10 mouse cellular contexts compared by ENCODE assay signal in the genomic region with DNA sequence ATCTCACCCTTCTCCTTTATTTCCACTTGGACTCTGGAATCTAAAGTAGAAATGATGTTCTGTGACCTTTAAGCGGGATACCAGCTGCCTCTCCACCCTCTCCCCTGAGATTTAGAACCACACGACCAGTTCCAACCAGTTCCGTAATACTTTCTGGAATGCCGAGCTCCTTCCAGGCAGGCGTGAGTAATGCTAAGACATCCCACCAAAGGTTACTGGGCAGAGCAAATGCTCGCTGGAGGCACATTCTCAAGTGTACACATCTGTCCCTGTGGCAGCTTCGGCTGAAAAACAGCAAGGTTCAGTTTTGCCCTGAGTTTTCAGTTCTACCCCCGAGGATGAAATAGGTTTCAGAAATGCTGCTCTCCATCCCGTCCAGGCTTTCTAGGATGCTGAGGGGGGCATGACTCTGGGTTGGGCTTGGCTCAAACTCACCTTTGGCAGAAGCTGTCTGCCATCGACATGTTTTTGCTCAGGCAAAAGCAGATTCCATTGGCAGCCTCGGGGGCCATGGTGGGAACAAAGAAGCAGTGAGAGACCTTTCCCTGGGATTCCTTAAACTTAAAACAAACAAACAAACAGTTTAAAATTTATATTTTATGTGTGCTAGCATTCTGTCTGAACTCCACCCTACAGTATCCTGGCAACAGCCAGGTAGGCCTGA. TPM values are rescaled to one million over a fixed set of nuclear protein-coding genes. Genes with fewer than 3 reads are reported as not detected.
DNase-seq lines count a peak whose midpoint lies in the region; ATAC-seq lines count a peak whose summit lies in the region.
"Had no signal": no experiment of that assay in that cellular context is flagged by ENCODE, and none has a peak within 500 bp of the region (broad histone marks: within the 10 kb centered on the region; RNA-seq: fewer than 3 reads in every experiment).

No protein-coding gene starts in this region.

- H3K9me3 ChIP-seq in hindbrain, embryonic 10.5 days: peaks cover 8% of the 10 kb centered on the region
- H3K9me3 ChIP-seq in hindbrain, embryonic 12.5 days (replicated peaks): peaks cover 7% of the 10 kb centered on the region; the same call in 1 of the 2 replicates
- no peaks in the 10 kb centered on the region for H3K9me3 ChIP-seq in embryonic facial prominence, embryonic 15.5 days (replicated peaks)
- H3K9me3 ChIP-seq in midbrain, embryonic 13.5 days: no peaks in the 10 kb centered on the region
- H3K9me3 ChIP-seq: liver, embryonic 13.5 days had no signal

- no peak overlapping the region for H3K9ac ChIP-seq in hindbrain, embryonic 12.5 days
- H3K9ac ChIP-seq in embryonic facial prominence, embryonic 15.5 days: no peak overlapping the region
- H3K9ac ChIP-seq in midbrain, embryonic 13.5 days (replicated peaks): no peak overlapping the region
- H3K9ac ChIP-seq: embryonic facial prominence, embryonic 12.5 days; liver, embryonic 13.5 days had no signal

- no peaks in the 10 kb centered on the region for H3K36me3 ChIP-seq in hindbrain, embryonic 10.5 days
- H3K36me3 ChIP-seq in hindbrain, embryonic 12.5 days: no peaks in the 10 kb centered on the region
- no peaks in the 10 kb centered on the region for H3K36me3 ChIP-seq in embryonic facial prominence, embryonic 15.5 days
- H3K36me3 ChIP-seq in midbrain, embryonic 13.5 days: no peaks in the 10 kb centered on the region
- H3K36me3 ChIP-seq: embryonic facial prominence, embryonic 12.5 days; liver, embryonic 13.5 days had no signal

- H3K4me1 ChIP-seq in hindbrain, embryonic 10.5 days (replicated peaks): peaks cover 26% of the 10 kb centered on the region
- H3K4me1 ChIP-seq in hindbrain, embryonic 12.5 days: no peaks in the 10 kb centered on the region
- H3K4me1 ChIP-seq in embryonic facial prominence, embryonic 15.5 days: peaks cover 32% of the 10 kb centered on the region
- H3K4me1 ChIP-seq in midbrain, embryonic 13.5 days (replicated peaks): no peaks in the 10 kb centered on the region
- H3K4me1 ChIP-seq: liver, embryonic 13.5 days had no signal

- WGBS in hindbrain, embryonic 10.5 days: 70% methylated on average over 11 of the region's 11 CpGs
- WGBS in hindbrain, embryonic 12.5 days: 61% methylated on average over 11 of the region's 11 CpGs
- WGBS in embryonic facial prominence, embryonic 15.5 days: 34% methylated on average over 11 of the region's 11 CpGs
- 70% methylated on average over 11 of the region's 11 CpGs for WGBS in midbrain, embryonic 13.5 days

- H3K4me2 ChIP-seq in hindbrain, embryonic 12.5 days (replicated peaks): no peak overlapping the region
- no peak overlapping the region for H3K4me2 ChIP-seq in embryonic facial prominence, embryonic 15.5 days (replicated peaks)
- no peak overlapping the region for H3K4me2 ChIP-seq in midbrain, embryonic 13.5 days (replicated peaks)
- H3K4me2 ChIP-seq: embryonic facial prominence, embryonic 12.5 days; liver, embryonic 13.5 days had no signal

- DNase-seq in hindbrain, embryonic 10.5 days (ENCODE audit: low spot score): no peak
- DNase-seq in heart, postnatal 4 days: peak; percentile 60
- DNase-seq in lung, postnatal 4 days: peak; percentile 51 to 61
- DNase-seq in frontal cortex, adult 2 months (ENCODE audit: extremely low spot score in 1 of 2, low spot score in 1 of 2): no peak
- no peak for DNase-seq in thymus, postnatal 0 days (ENCODE audit: low spot score)
- DNase-seq: liver, embryonic 13.5 days had no signal

- no peaks in the 10 kb centered on the region for H3K27me3 ChIP-seq in hindbrain, embryonic 10.5 days (ENCODE audit: insufficient read depth, poor library complexity, severe bottlenecking)
- no peaks in the 10 kb centered on the region for H3K27me3 ChIP-seq in hindbrain, embryonic 12.5 days
- no peaks in the 10 kb centered on the region for H3K27me3 ChIP-seq in embryonic facial prominence, embryonic 15.5 days
- no peaks in the 10 kb centered on the region for H3K27me3 ChIP-seq in midbrain, embryonic 13.5 days
- H3K27me3 ChIP-seq: embryonic facial prominence, embryonic 12.5 days; liver, embryonic 13.5 days had no signal

- peak overlapping the region; percentile 59; the same call in 1 of the 2 replicates for H3K27ac ChIP-seq in hindbrain, embryonic 10.5 days
- no peak overlapping the region for H3K27ac ChIP-seq in hindbrain, embryonic 12.5 days
- H3K27ac ChIP-seq in embryonic facial prominence, embryonic 15.5 days (replicated peaks): peak overlapping the region; percentile 8; the same call in 1 of the 2 replicates
- H3K27ac ChIP-seq in midbrain, embryonic 13.5 days: no peak overlapping the region
- H3K27ac ChIP-seq: embryonic facial prominence, embryonic 12.5 days; liver, embryonic 13.5 days had no signal

- no peak for ATAC-seq in hindbrain, embryonic 12.5 days (ENCODE audit: low FRiP score)
- no peak for ATAC-seq in embryonic facial prominence, embryonic 15.5 days (ENCODE audit: insufficient number of reproducible peaks, low FRiP score, low TSS enrichment, low read depth)
- no peak for ATAC-seq in midbrain, embryonic 13.5 days

- no peak overlapping the region for H3K4me3 ChIP-seq in hindbrain, embryonic 10.5 days
- no peak overlapping the region for H3K4me3 ChIP-seq in hindbrain, embryonic 12.5 days
- H3K4me3 ChIP-seq in embryonic facial prominence, embryonic 15.5 days (replicated peaks): no peak overlapping the region
- no peak overlapping the region for H3K4me3 ChIP-seq in midbrain, embryonic 13.5 days (replicated peaks)
- H3K4me3 ChIP-seq: embryonic facial prominence, embryonic 12.5 days; liver, embryonic 13.5 days had no signal

RNA-seq across cellular contexts. Expression of gene Medag, which starts 21.9 kb away (rescaled TPM):
- 0.37 and 0.61 TPM in 2 replicates for polyA plus RNA-seq in hindbrain, embryonic 10.5 days (2016; fragmentation: Nextera tagmentation; extraction: Ambion mirVana)
- 1.0 and 1.1 TPM in 2 replicates for polyA plus RNA-seq in hindbrain, embryonic 12.5 days (2016; fragmentation: Nextera tagmentation; extraction: Ambion mirVana)
- polyA plus RNA-seq in embryonic facial prominence, embryonic 15.5 days (2015; fragmentation: Nextera tagmentation; extraction: Ambion mirVana): 1.8 and 2.2 TPM in 2 replicates
- total RNA-seq in heart, postnatal 4 days (2021): 10 to 100 TPM; 14.8 to 14.9 TPM
- 1.9 and 2.3 TPM in 2 replicates for polyA plus RNA-seq in midbrain, embryonic 13.5 days (2015; fragmentation: Nextera tagmentation; extraction: Ambion mirVana)
- polyA plus RNA-seq in frontal cortex, adult 2 months (2012; rRNA removed): 10.9 and 11.9 TPM in 2 replicates
- polyA plus RNA-seq in thymus, postnatal 0 days (2015; fragmentation: Nextera tagmentation; extraction: Ambion mirVana): 1.3 and 2.0 TPM in 2 replicates

RNA-seq across cellular contexts. Expression of gene Tex26, which starts 49.8 kb away (rescaled TPM):
- 1.1 and 2.9 TPM in 2 replicates for polyA plus RNA-seq in hindbrain, embryonic 10.5 days (2016; fragmentation: Nextera tagmentation; extraction: Ambion mirVana)
- 1.1 and 1.2 TPM in 2 replicates for polyA plus RNA-seq in hindbrain, embryonic 12.5 days (2016; fragmentation: Nextera tagmentation; extraction: Ambion mirVana)
- polyA plus RNA-seq in embryonic facial prominence, embryonic 15.5 days (2015; fragmentation: Nextera tagmentation; extraction: Ambion mirVana): 1.4 and 1.7 TPM in 2 replicates
- total RNA-seq in heart, postnatal 4 days (2021): under 1 TPM in 1 of 2 experiments, not detected in 1; 0.60 TPM
- 2.3 and 2.5 TPM in 2 replicates for polyA plus RNA-seq in midbrain, embryonic 13.5 days (2015; fragmentation: Nextera tagmentation; extraction: Ambion mirVana)
- polyA plus RNA-seq in frontal cortex, adult 2 months (2012; rRNA removed): 0.67 and 0.78 TPM in 2 replicates
- polyA plus RNA-seq in thymus, postnatal 0 days (2015; fragmentation: Nextera tagmentation; extraction: Ambion mirVana): 0.44 and 0.91 TPM in 2 replicates

Comparison
In these comparisons a context has a peak if more than half of its experiments do, and no peak if none do; other contexts are left out.
1. H3K27ac ChIP-seq: peak in hindbrain, embryonic 10.5 days (single experiment) and embryonic facial prominence, embryonic 15.5 days (single experiment); none in hindbrain, embryonic 12.5 days (single experiment) and midbrain, embryonic 13.5 days (single experiment).
2. DNase-seq: peak in heart, postnatal 4 days (single experiment) and lung, postnatal 4 days (2 of 2); none in hindbrain, embryonic 10.5 days (single experiment), frontal cortex, adult 2 months (0 of 2) and thymus, postnatal 0 days (single experiment).